Mouse (Mus musculus): ENCODE measurements around the gene Kcnmb3. TPM values are rescaled to one million over a fixed set of nuclear protein-coding genes. Genes with fewer than 3 reads are reported as not detected.

The Kcnmb3 gene
- 0.94 TPM for polyA plus RNA-seq (2014; fragmentation: Illumina TruSeq; extraction: RNeasy Lipid Tissue Mini Kit (QIAGEN cat#74804); ENCODE audit: low read depth, low replicate concordance)

GRCm38 (mm10) chr3:32492097-32493090, at the start of gene Kcnmb3:
Gene Kcnmb3, minus strand, starts transcription at chr3:32492231.

GRCm38 (mm10) chr3:32529303-32529898, 37.4 kb upstream of the Kcnmb3 start, which contains the start of gene Mfn1:
Gene Mfn1, plus strand, starts transcription at chr3:32529465.

GRCm38 (mm10) chr3:32509496-32510374, 17.7 kb upstream of the Kcnmb3 start, which contains the start of gene Zfp639:
Gene Zfp639, plus strand, starts transcription at chr3:32510259.

Other genes with a start within 250 kb of the Kcnmb3 start
- 6.0 TPM for gene Zmat3, start 126.2 kb downstream of the Kcnmb3 start, polyA plus RNA-seq (2014; fragmentation: Illumina TruSeq; extraction: RNeasy Lipid Tissue Mini Kit (QIAGEN cat#74804); ENCODE audit: low read depth, low replicate concordance)
- 44.8 TPM for gene Pik3ca, start 94.6 kb downstream of the Kcnmb3 start, polyA plus RNA-seq (2014; fragmentation: Illumina TruSeq; extraction: RNeasy Lipid Tissue Mini Kit (QIAGEN cat#74804); ENCODE audit: low read depth, low replicate concordance)
- gene Zfp639, start 18.0 kb upstream of the Kcnmb3 start, polyA plus RNA-seq (2014; fragmentation: Illumina TruSeq; extraction: RNeasy Lipid Tissue Mini Kit (QIAGEN cat#74804); ENCODE audit: low read depth, low replicate concordance) = 139 TPM
- gene Mfn1, start 37.2 kb upstream of the Kcnmb3 start, polyA plus RNA-seq (2014; fragmentation: Illumina TruSeq; extraction: RNeasy Lipid Tissue Mini Kit (QIAGEN cat#74804); ENCODE audit: low read depth, low replicate concordance) = 192 TPM
- 1.9 TPM for gene Gnb4, start 124.4 kb upstream of the Kcnmb3 start, polyA plus RNA-seq (2014; fragmentation: Illumina TruSeq; extraction: RNeasy Lipid Tissue Mini Kit (QIAGEN cat#74804); ENCODE audit: low read depth, low replicate concordance)
- 89.5 TPM for gene Actl6a, start 214.1 kb upstream of the Kcnmb3 start, polyA plus RNA-seq (2014; fragmentation: Illumina TruSeq; extraction: RNeasy Lipid Tissue Mini Kit (QIAGEN cat#74804); ENCODE audit: low read depth, low replicate concordance)
- gene Ndufb5, start 244.8 kb upstream of the Kcnmb3 start, polyA plus RNA-seq (2014; fragmentation: Illumina TruSeq; extraction: RNeasy Lipid Tissue Mini Kit (QIAGEN cat#74804); ENCODE audit: low read depth, low replicate concordance) = 333 TPM
- gene Mrpl47, start 245.4 kb upstream of the Kcnmb3 start, polyA plus RNA-seq (2014; fragmentation: Illumina TruSeq; extraction: RNeasy Lipid Tissue Mini Kit (QIAGEN cat#74804); ENCODE audit: low read depth, low replicate concordance) = 172 TPM